Mouse (Mus musculus) retina, adult 2 months (tissue): Measurements from ENCODE around the gene Troap.
"Not testable (repeated sequence)": the region's sequence is repeated elsewhere in the genome, so short reads cannot be mapped to it uniquely, and the experiment has no call there.

Experiments
- DNase-seq: peaks from one replicate; pipeline ENCODE4 v3.0.0-alpha.2; 2012; ENCODE audit warnings: low read depth, low spot score

The Troap gene

DNA sequence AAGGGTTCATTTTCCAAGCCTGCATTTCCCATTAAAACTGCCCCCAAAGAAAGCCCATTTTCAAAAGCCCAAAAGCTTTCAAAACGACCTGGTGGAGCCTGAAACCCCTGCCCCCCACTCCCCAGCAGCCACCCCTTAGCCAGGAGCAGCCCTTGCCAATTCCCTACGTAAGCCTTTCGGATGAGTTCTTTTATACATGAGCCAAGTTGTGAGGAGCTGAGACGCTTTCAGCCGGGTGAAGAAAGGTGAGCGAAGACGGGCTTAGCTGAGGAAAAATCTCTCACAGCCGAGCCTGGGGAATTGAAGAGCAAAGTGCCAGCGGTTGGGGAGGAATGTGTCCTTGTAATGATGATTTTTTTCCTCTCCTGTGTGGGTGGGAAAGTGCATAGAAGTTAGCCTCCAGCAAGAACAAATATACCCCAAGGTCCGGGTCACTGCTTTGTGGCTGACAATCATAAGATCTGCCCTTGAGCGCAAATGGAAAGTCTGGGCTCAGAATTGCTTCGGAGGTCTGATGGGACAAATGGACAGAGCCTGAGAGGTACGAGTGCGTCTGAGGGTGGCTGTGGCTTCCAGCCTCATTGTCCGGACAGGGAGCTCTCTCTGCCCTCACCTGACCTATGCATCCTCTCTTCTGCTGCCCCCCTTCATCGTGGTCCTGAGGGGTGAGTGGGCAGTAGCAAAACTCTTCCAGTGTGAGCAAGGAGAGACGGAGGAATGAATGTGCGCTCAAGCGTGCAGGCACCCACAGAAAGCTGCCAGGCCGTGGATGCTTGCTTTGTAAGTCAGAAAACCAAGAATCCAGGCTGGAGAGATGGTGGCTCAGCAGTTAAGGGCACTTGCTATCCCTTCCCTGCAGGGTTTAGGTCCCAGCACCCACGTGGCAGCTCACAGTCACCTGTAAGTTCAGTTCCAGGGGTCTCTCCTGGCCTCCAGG is 33.2 kb upstream of the Troap start:
- DNase-seq, result no peak

DNA sequence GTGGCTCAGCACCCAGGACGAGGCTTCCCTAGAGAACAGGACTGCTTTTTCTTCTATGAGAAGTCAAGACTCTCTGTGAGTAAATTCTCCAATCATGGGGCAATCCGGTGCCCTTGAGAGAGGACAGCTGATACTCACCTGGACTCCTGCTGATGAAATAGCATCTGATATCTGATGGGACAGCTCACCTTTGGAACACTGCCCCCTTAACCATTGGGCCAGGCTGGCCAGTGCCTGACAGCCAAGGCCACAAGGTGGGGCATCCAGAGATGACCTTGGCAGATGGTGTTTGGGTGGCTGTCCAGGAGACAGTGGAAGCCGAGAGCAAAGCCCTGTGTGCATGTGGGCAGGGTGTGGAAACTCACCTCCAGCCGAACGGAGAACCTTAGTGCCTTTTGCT is 32.0 kb upstream of the Troap start:
- DNase-seq, result no peak

DNA sequence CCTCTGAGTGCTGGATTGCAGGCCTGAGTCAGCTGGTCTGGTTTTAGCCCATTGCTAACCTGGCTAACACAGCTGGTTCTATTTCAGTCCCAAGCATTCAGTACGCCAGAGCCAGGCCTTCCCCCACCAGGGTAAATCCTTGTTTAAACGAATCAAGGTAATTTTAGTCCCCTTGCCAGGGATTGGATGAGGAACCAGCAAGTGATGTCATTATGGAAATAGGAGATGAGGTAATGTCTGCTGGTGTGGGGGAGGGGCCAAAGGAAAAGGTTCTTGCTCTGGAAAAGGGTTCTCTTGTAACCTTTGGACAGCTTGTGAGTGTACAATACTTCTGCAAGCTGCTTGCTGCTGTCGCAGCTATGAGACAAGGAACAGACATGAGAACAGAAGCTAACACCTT is 29.5 kb upstream of the Troap start:
- no peak for DNase-seq

DNA sequence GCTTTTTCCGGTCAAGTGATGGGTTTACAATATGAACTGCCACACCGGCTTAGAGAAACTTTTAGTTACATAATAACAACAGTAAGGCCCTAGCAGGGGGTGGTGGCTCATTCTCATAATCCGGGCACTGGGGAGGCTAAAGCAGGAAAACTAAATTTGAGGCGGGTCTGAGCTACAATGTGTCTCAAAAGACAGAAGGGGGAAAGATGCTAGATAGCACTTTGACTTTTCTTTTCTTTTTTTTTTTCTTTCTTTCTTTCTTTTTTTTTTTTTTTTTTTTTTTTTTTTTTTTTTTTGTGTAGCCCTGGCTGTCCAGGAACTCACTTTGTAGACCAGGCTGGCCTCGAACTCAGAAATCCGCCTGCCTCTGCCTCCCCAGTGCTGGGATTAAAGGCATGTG is 28.6 kb upstream of the Troap start:
- not testable (repeated sequence) for DNase-seq

DNA sequence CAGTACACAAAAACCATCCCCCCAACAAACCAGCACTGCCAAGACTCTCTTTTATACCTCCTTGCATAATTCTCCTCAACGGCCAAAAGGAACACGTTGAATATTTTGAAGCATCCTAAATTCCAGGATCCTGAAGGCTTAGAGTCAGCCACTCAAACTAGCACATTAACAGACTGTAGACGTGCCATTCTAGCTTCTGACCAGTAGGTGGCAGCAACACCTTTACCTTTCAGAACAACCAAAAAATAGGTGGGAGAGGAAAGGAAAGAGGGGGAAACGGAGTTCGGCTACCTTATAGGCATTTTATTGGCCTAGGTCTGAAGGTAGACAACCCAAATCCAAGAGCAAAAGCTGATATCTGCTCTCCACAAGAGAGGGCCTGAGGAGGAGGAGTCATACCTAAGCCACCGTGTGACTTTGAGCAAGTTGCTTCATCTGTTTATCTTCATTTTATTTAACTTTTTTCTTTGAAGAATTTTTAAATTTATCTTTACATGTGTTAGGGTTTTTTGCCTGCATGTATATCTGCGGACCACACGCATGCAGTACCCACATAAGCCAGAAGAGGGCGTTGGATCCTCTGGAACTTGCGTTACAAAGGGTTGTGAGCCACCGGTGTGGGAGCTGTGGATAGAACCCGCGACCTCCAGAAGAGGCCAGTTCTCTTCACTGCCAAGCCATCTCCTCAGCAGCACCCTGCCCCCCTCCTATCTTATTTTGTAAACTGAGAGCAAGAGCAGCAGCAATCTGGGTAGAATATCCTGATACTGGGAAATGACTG is 24.7 kb upstream of the Troap start:
- DNase-seq, result peak; percentile 51

DNA sequence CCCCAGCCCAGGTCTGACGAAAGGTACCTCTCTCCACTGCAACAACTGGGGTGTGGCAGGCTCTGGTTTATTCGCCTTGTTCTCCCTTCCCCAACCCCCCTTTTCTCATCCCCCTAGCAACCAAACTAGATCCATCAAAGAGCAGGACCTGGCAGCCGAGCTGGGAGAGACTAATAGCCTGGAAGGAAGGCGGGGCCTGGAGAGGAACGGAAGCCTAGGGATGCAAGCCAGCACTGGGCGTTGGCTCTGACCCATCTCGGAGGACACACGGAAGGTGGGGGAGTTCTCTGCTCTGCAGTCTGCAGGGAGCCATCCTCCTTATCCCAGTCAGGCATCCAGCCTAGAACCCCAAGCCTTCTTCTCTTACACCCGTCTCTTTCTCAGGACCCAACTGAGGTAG is 21.0 kb upstream of the Troap start:
- no peak for DNase-seq

DNA sequence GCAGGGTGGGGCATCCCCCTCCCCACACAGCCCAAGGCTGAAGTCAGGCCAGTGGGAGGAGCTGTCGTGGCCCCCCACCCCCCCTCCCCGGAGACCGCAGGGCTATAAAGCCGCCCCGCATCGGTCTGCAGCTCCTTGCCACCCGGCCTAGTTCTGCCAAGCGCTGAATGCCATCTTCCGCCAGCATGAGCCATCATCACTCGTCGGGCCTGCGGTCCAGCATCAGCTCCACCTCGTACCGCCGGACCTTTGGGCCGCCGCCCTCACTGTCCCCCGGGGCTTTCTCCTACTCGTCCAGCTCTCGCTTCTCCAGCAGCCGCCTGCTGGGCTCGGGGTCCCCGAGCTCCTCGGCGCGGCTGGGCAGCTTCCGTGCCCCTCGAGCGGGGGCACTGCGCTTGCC is 19.3 kb upstream of the Troap start, which contains the start of gene Prph:
TSS of gene Prph (plus strand) at position 135 of the 400 bp plus-strand sequence.
- no peak for DNase-seq

DNA sequence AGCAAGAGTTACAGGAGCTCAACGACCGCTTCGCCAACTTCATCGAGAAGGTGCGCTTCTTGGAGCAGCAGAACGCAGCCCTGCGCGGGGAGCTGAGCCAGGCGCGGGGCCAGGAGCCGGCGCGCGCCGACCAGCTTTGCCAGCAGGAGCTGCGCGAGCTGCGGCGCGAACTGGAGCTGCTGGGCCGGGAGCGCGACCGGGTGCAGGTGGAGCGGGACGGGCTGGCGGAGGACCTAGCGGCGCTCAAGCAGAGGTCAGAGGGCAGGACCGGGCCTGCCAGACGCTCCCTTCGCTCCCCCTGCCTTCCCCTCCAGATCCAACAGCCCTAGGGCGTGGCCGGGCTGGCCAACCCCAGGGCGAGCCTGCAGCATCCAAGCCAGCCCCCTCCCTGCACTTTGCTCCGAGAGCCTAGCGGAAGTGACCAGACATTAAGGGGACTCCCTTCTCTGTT is 18.8 kb upstream of the Troap start:
- no peak for DNase-seq

DNA sequence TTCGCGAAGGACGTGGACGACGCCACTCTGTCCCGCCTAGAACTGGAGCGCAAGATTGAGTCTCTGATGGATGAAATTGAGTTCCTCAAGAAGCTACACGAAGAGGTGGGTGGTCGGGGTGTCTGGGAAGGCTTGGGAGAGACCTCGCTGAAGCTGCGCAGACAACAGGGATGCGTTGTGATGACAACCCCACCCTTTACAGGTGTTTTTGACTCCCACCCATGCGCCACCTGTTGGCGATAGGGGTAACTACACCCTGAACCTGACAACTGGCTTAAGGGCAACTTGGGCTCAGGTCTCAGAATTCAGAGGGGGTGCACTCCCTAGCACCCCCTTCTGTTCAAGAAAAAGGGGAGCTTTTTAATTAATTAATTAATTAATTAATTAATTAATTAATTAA is 18.0 kb upstream of the Troap start:
- DNase-seq, result no peak

DNA sequence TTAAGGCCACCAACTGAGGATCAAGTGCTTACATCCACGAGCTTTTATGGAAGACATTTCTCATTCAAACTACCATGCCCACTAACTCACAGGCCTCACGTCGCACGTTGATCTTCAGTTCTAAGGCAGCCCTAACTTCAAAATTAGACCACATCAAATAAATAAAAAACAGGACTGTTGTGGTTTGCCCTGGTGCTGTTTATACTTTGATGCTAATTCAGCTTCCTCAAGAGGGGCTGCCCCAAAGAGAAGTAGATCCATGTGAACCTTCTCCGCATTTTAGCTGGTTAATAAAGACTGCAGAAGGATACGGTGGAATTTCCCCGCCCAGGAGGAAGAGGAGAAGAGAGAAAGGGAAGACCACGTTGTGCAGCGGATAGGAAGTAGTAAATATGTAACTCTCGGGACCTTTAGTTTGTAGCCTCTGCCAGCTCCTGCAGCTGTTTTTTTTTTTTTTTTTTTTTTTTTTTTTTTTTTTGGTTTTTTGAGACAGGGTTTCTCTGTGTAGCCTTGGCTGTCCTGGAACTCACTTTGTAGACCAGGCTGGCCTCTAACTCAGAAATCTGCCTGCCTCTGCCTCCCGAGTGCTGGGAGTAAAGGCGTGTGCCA is 8.7 kb upstream of the Troap start:
- DNase-seq, result no peak

DNA sequence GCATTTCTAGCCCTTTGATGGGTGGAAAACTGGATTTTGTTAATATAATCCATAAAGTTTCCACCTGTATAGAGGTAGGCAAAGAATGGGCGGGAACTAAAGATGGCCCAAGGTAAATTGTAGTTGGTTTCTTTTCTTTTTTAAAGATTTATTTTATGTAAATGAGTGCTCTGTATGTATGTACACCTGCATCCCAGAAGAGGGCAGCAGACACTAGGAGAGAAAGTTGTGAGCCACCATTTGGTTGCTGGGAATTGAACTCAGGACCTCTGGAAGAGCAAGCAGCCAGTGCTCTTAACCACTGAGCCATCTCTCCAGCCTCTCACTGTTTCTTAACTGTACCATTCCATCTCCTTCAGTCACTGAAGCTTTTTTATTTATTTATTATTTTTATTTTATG is 2.4 kb upstream of the Troap start:
- DNase-seq, result no peak

DNA sequence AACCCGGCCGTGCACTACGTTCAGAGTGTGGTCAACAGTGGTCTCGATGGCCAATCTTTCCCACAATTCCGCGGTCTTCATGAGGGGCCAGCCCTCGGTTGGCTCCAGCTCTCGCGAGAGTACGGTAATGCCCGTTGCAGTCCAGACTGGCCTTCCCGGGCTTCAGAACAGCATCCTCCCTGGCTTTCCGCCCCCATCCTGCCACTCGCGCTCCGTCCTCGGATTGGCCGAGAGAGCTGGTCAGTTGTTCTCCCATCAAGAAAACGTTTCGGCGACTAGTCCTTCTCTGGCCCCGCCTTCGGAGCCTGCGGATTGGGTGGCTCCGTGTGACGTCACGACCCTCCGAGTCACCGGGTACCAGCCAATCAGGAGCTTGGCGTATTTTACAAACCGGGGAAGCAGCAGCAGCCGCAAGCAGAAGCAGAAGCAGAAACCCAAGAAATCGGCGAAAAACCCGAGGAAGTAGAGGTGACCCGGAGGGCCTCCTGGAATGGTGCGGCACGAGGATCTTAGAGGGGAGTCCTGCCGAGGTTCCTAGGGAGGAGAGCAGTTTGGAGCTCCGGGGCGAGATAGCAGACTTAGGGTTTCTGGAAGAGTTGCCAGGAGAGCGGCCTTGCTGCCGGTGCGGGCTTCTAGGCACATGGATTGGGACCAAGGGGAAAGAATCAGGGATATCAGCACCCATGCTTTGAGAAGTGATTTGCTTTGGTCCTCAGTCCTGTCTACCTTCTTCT is 392 bp downstream of the Troap start:
- peak; percentile 88 for DNase-seq

DNA sequence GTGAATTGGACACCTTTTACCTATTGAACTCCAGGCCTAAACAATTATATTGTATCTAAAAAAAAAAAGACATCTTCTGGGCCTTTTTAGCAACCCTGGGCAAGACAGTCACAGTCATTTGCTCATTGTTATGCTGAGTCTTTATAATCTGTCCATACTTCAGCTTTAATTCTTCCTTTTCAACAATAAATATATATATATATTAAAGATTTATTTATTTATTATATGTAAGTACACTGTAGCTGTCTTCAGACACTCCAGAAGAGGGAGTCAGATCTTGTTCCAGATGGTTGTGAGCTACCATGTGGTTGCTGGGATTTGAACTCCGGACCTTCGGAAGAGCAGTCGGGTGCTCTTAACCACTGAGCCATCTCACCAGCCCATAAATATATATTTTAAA is 1.6 kb downstream of the Troap start:
- DNase-seq, result not testable (repeated sequence)

DNA sequence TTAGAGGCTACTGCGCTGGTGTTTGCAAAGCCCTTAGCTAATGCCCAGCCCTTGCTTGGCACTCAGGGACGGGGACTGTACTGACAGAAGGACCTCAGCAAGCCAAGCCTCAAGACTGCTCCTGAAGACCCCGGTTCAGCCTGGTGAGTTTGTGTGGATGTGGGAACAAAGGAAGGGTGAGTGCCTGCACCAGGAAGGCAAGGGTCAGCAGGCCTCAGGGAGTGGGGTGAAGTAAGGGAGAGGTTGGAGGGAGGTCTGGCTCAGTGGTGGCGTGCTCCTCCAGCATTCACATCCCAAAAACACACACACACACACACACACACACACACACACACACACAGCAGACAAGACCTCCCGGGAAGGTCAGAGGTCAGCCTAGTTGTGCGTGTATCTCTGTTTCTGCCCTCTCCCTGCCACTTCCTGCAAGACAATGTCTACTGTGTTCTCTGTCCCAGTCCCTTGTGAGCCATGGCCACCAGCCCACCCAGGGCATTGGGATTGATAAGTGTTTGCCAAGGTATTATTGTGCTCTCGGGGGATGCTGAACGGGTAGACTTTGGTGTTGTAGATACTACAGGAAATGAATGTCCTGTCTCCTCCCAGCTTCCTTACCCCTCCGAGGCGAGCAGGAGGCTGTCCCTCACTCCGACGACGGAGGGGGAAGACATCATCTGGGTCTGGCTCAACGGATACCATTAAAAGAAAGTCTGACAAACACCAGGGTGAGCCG is 4.0 kb downstream of the Troap start:
- no peak for DNase-seq

DNA sequence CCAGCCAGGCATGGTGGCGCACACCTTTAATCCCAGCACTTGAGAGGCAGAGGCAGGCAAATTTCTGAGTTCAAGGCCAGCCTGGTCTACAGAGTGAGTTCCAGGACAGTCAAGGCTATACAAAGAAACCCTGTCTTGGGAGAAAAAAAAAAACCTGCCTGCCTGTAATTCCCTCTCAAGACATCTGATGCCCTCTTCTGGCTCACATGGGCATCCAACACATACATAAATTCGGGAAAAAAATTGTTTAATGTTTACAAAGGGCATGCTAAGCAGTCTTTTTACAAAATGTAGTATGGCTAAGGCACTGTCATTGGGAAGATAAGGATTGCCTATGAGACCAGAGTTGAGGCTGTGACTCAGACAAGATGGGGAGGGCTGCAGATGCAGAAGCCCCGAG is 5.4 kb downstream of the Troap start:
- DNase-seq, result no peak

DNA sequence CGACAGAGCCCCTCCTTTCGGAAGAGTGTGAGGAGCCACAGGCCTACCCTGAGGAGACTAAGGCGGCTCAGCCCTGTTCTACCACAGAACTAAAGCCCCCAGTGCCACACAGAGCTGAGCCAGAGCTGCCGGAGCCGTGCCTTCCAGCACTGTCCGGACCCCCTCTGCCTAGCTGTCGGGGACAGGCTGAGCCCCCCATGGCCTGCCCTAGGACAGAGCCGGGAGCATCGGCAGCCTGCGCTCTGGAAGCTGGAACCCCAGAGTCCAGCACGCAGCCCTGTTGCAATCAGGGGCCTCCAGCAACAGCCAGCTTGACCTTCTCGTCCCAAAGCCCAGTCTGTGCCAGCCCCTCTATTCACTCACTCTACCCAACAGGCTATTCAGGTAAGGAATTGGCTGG is 7.9 kb downstream of the Troap start:
- DNase-seq, result no peak

DNA sequence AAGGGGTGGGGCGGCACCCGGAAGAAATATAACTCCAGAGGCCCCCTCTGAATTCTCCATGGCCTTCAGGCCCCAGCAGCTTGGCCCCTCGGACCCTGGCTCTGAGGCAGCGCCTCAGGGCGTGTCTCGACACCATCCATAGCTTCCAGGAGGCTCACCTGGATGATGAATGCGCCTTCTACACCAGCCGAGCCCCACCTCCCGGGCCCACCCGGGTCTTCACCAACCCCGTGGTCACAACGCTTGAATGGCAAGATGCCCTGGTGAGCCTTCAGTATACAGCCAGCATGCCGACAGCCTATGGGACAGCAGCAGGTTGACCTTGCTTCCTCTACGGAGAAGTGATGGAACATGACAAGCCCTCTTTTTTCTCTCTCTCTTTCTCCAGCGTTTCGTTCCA is 8.5 kb downstream of the Troap start:
- no peak for DNase-seq

DNA sequence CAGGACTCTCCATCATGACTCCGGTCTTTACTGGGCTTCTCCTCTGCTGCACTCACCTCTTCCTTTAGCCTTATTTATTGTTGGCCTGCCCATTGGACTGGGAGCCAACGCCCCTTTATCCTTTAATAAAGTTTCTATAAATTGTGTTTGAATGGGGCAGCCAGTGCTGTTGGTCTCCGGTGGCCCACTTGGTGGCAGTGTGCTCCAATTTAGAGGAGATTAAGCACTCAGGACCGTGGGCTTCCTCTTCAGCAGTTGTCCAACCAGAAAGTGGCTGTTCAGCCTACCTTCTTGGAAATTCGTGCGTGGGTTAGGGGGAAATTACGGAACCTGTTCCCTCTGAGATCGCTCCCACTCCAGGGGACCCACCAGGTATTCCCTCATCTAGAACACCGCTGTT is 8.9 kb downstream of the Troap start:
- no peak for DNase-seq

DNA sequence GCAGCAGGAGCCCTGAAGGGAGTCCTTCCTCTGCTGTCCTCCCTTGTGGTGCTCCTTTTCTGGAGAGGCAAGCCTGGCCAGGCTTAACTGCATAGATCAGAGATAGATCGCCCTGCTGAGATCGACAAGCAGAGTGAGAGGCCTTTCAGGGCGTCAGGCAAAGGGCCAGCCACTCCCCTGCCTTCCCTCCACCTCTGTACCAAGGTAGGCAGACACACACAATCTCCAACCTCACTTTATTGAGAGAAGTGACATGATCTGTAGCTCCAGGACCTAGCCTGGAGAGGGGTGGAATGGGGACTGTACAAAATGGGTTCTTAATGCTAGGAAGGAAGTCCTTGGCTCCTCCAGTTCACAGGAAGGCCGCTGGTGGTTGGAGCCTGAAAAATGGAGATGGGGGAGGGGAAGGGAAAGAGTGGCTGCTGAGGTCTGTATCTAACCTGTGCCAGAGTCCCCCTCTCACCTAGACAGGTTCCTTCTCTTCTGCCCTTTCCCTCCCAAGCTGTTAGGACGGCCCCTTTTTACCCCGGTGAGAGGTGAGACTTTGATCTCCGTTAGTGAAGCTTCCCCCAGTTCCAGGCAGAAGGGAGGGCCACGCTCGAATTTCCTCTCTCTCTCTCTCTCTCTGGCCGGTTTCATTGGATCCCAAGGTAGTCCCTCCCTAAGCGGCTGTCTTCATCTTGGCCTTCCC is 9.6 kb downstream of the Troap start:
- DNase-seq, result no peak

DNA sequence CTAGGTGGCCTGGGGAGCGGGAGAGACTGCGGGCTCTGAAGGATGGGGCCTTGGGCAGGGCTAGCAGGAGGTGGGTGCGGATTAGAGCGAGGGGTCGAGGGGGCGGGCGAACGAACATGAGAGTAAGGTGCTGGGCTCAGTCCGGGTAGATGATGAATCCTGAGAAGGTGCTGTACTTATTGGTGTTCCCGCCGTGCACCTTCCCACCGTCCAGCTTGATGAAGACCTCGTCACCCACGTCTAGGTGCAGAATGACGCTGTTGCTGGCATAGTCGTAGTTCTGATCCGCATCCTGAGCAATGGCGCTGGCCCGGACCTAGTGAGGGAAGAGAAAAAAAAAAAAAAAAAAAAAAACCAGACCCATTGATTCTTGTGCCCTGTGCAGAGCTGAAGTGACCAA is 10.2 kb downstream of the Troap start:
- no peak for DNase-seq
